Mouse (Mus musculus): ENCODE data around the gene Adipor1.
"Not testable (repeated sequence)": the region's sequence is repeated elsewhere in the genome, so short reads cannot be mapped to it uniquely, and the experiment has no call there.

Adipor1 gene

GRCm38 (mm10) chr1:134419751-134420458, 4.7 kb downstream of the Adipor1 start:
- no peak for DNase-seq (ENCODE audit: low spot score in 2 of 2)

GRCm38 (mm10) chr1:134423911-134424310, 8.7 kb downstream of the Adipor1 start:
- DNase-seq (ENCODE audit: low spot score in 2 of 2) = no peak

- DNase-seq (ENCODE audit: low spot score in 2 of 2) = no peak
These were observed 11.1 kb downstream of the Adipor1 start for GRCm38 (mm10) chr1:134426289-134426688.

- no peak for DNase-seq (ENCODE audit: low spot score in 2 of 2)
These were observed 17.8 kb downstream of the Adipor1 start for GRCm38 (mm10) chr1:134433002-134433401.

- DNase-seq (ENCODE audit: low spot score in 2 of 2) = no peak
These were observed 18.3 kb downstream of the Adipor1 start for GRCm38 (mm10) chr1:134433473-134433872.

GRCm38 (mm10) chr1:134435414-134435813, 20.2 kb downstream of the Adipor1 start:
- no peak for DNase-seq (ENCODE audit: low spot score in 2 of 2)

- DNase-seq (ENCODE audit: low spot score in 2 of 2) = no peak
These were observed 25.3 kb downstream of the Adipor1 start for GRCm38 (mm10) chr1:134440437-134440836.

- not testable (repeated sequence) for DNase-seq (ENCODE audit: low spot score in 2 of 2)
These were observed 26.6 kb downstream of the Adipor1 start for GRCm38 (mm10) chr1:134441737-134442136.

- DNase-seq (ENCODE audit: low spot score in 2 of 2) = no peak
These were observed 27.2 kb downstream of the Adipor1 start for GRCm38 (mm10) chr1:134442394-134442793.

GRCm38 (mm10) chr1:134443288-134443687, 28.1 kb downstream of the Adipor1 start:
- not testable (repeated sequence) for DNase-seq (ENCODE audit: low spot score in 2 of 2)

GRCm38 (mm10) chr1:134445418-134445817, 30.2 kb downstream of the Adipor1 start:
- DNase-seq (ENCODE audit: low spot score in 2 of 2) = no peak

- not testable (repeated sequence) for DNase-seq (ENCODE audit: low spot score in 2 of 2)
These were observed 33.4 kb downstream of the Adipor1 start for GRCm38 (mm10) chr1:134448537-134448936.

GRCm38 (mm10) chr1:134450201-134450600, 35.0 kb downstream of the Adipor1 start:
- no peak for DNase-seq (ENCODE audit: low spot score in 2 of 2)

GRCm38 (mm10) chr1:134450986-134451385, 35.8 kb downstream of the Adipor1 start:
- DNase-seq (ENCODE audit: low spot score in 2 of 2) = peak in 1 of 2 experiments; percentile 55

- DNase-seq (ENCODE audit: low spot score in 2 of 2) = peak; percentile 79 to 96
These were observed 40.0 kb downstream of the Adipor1 start, which contains the start of gene Klhl12 for GRCm38 (mm10) chr1:134454904-134455824. TSS of gene Klhl12 (plus strand) at chr1:134455531.

GRCm38 (mm10) chr1:134456060-134456459, 40.9 kb downstream of the Adipor1 start:
- no peak for DNase-seq (ENCODE audit: low spot score in 2 of 2)

GRCm38 (mm10) chr1:134458139-134458727, 43.1 kb downstream of the Adipor1 start:
- no peak for DNase-seq (ENCODE audit: low spot score in 2 of 2)

GRCm38 (mm10) chr1:134460294-134461284, 45.4 kb downstream of the Adipor1 start:
- DNase-seq (ENCODE audit: low spot score in 2 of 2) = no peak

Measured in left cerebral cortex, adult 9 months (tissue).